Mouse (Mus musculus) lung, embryonic 15.5 days (tissue): ENCODE results near the gene Ireb2. TPM values are rescaled to one million over a fixed set of nuclear protein-coding genes. Genes with fewer than 3 reads are reported as not detected.
"Not testable (repeated sequence)": the region's sequence is repeated elsewhere in the genome, so short reads cannot be mapped to it uniquely, and the experiment has no call there.

ENCODE experiments used
- ATAC-seq: fragments of 200-750 bp; cut with Nextera tagmentation; 2 replicates; pipeline ENCODE4 v1.8.0; 2017; ENCODE audit warnings: moderate number of reproducible peaks, borderline replicate concordance; ENCODE audit not compliant: low FRiP score, low TSS enrichment; ENCODE audit errors: extremely low read depth
- H3K27ac ChIP-seq: fragments of 300-500 bp; sonication (generic); 2 replicates; pipeline ENCODE4 v1.5.1; 2015; ENCODE audit warnings: moderate library complexity, mild to moderate bottlenecking, inconsistent platforms
- H3K27me3 ChIP-seq: fragments of 300-500 bp; sonication (generic); 2 replicates; pipeline ENCODE4 v1.6.1; 2015; ENCODE audit warnings: inconsistent platforms
- H3K36me3 ChIP-seq: fragments of 300-500 bp; sonication (generic); 2 replicates; pipeline ENCODE4 v1.6.1; 2015; ENCODE audit warnings: inconsistent platforms
- H3K4me1 ChIP-seq: fragments of 300-500 bp; sonication (generic); 2 replicates; pipeline ENCODE4 v1.6.1; 2015; ENCODE audit warnings: inconsistent platforms
- H3K4me2 ChIP-seq: fragments of 300-500 bp; sonication (generic); 2 replicates; pipeline ENCODE4 v1.6.1; 2015; ENCODE audit warnings: inconsistent platforms, mild to moderate bottlenecking, moderate library complexity
- H3K4me3 ChIP-seq: fragments of 300-500 bp; sonication (generic); 2 replicates; pipeline ENCODE4 v1.5.1; 2015; ENCODE audit warnings: mild to moderate bottlenecking, inconsistent platforms
- H3K9ac ChIP-seq: fragments of 300-500 bp; sonication (generic); 2 replicates; pipeline ENCODE4 v1.6.1; 2015; ENCODE audit warnings: inconsistent platforms
- H3K9me3 ChIP-seq: fragments of 300-500 bp; sonication (generic); 2 replicates; pipeline ENCODE4 v1.6.1; 2016; ENCODE audit warnings: inconsistent platforms
- WGBS: fragments of 180-500 bp; shearing (Covaris S2); methylation state at CpG from one replicate; pipeline ENCODE4 v1.1.7; 2015; 5-methylcytosine and 5-hydroxymethylcytosine counted together
- polyA plus RNA-seq: library from polyadenylated mRNA; unstranded; fragments of >200 nt; fragmentation: Nextera tagmentation; extraction: Ambion mirVana; gene quantifications from 2 replicates; pipeline ENCODE4 v1.2.1, GENCODE M21; 2015

The Ireb2 gene
- polyA plus RNA-seq, 1 experiment from 2014 or later, result 29.7 TPM

DNA sequence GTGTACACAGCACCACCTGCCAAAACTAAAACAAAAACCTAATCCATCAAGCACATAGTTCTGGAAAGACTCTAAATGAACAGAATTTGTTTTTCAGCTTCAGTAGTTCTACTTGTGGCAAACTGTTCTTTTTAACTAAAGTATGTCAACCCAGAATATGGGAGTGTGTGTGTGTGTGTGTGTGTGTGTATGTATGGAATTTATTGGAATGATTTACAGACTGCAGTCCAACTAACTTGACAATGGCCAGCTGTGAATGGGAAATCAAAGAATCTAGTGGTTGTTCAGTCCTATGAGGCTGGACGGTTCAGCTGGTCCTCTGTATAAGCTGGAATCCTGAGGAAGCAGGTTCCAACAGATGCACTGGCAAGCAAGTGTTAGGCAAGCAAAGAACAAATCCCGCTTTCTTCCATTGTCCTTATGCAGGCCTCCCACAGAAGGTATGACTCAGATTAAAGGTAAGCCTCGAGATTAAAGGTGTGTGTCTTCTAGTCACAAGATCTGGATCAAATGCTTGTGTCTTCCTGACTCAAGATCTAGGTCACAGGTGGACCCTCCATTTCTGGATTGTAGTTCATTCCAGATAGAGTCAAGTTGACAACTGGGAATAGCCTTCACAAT is 18.9 kb upstream of the Ireb2 start:
- no peak for ATAC-seq
- Histone ChIP-seq H3K9me3 (no peaks in the 10 kb centered on the region), H3K27ac (no peak overlapping the region), H3K27me3 (no peaks in the 10 kb centered on the region), H3K9ac (no peak overlapping the region), H3K4me2 (no peak overlapping the region), H3K36me3 (no peaks in the 10 kb centered on the region), H3K4me1 (no peaks in the 10 kb centered on the region), H3K4me3 (no peak overlapping the region)
- WGBS, result 64% methylated on average over 3 of the region's 3 CpGs

DNA sequence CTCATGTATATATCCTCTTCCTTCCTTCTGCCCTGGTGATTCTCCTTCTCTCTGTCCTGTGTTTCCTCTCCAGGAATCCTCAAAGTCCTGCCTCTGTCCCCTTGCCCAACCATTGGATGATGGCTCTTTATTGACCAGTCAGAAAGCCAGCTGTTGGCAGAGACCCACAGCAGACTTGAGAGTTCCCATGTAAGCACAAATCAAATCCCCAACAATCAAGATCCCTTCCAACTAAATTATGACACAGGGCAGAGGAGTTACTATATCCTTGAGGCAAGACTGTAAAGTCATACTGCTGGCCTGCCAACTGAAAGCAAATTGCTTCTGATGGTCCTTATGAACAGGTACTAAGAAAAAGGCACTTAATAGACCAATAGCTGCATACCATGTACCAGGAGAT is 15.4 kb upstream of the Ireb2 start:
- H3K4me1 ChIP-seq, result no peaks in the 10 kb centered on the region
- H3K4me3 ChIP-seq, result no peak overlapping the region
- no peak overlapping the region for H3K27ac ChIP-seq
- no peaks in the 10 kb centered on the region for H3K9me3 ChIP-seq
- ATAC-seq, result no peak
- no peak overlapping the region for H3K9ac ChIP-seq
- no peaks in the 10 kb centered on the region for H3K36me3 ChIP-seq
- H3K27me3 ChIP-seq, result no peaks in the 10 kb centered on the region
- H3K4me2 ChIP-seq, result no peak overlapping the region

DNA sequence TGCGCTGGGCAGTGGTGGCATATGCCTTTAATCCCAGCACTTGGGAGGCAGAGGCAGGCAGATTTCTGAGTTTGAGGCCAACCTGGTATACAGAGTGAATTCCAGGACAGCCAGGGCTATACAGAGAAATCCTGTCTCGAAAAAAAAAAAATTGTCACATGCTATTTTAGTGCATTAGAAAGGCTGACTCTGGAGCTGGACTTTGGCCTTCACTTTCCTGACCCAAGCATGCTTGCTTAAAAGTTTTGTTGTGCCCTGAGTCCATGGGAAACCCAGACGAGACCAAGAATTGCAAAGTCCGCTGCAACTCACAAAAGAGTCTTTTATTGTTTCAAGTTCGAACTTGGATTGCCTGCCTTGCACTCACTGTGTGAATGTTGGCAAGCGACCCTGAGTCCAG is 10.6 kb upstream of the Ireb2 start:
- H3K4me3 ChIP-seq, H3K4me2 ChIP-seq, H3K36me3 ChIP-seq, H3K27me3 ChIP-seq, H3K9ac ChIP-seq, ATAC-seq, H3K9me3 ChIP-seq, H3K4me1 ChIP-seq, H3K27ac ChIP-seq: not testable (repeated sequence)
- 81% methylated on average over 6 of the region's 6 CpGs for WGBS

DNA sequence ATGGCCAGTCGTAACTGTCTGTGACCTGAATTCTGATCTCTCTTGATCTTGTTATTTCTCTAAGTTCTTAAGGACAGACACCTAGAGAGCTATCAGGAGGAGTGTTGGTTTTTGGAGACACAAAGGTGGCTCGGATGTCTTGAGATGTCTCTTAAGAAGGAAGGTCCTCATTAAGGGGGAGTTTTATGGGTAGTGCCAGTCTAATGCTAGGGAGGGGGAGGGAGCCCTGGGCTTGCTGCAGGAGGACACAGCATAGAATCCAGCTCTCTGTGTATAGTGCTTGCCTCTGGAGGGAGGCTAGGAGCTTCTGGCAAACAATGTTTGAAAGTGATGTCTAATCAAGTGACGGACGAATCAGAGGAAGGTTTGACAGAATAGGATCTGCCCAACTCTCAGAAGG is 10.0 kb upstream of the Ireb2 start:
- 54% methylated on average over 4 of the region's 4 CpGs for WGBS
- Histone ChIP-seq H3K4me2 (no peak overlapping the region), H3K9ac (no peak overlapping the region), H3K4me3 (no peak overlapping the region), H3K36me3 (no peaks in the 10 kb centered on the region), H3K4me1 (no peaks in the 10 kb centered on the region), H3K9me3 (no peaks in the 10 kb centered on the region), H3K27me3 (no peaks in the 10 kb centered on the region), H3K27ac (no peak overlapping the region)
- no peak for ATAC-seq

DNA sequence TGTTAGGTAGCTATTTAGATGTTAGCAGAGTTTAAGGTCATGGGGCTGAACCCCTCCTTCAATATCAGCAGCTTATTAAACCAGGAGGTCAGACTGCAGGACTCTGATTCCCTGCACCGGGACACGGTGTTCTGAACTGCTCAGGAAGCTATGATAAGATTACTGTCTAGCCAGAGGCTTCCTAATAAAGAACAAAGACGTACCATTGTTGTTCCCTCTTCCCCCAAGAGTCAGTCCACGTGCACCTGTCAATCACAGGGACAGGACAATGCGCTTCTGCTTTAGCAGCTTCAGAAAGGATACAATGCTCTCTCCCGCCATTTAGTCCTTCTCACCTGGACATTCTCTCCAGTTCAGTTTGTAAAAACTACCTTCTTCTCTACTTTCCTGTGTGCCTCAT is 8.0 kb upstream of the Ireb2 start:
- Histone ChIP-seq H3K36me3 (no peaks in the 10 kb centered on the region), H3K9ac (no peak overlapping the region), H3K27ac (no peak overlapping the region), H3K4me1 (no peaks in the 10 kb centered on the region), H3K4me2 (no peak overlapping the region), H3K4me3 (no peak overlapping the region), H3K27me3 (no peaks in the 10 kb centered on the region), H3K9me3 (no peaks in the 10 kb centered on the region)
- WGBS, result 37% methylated on average over 6 of the region's 6 CpGs
- no peak for ATAC-seq

DNA sequence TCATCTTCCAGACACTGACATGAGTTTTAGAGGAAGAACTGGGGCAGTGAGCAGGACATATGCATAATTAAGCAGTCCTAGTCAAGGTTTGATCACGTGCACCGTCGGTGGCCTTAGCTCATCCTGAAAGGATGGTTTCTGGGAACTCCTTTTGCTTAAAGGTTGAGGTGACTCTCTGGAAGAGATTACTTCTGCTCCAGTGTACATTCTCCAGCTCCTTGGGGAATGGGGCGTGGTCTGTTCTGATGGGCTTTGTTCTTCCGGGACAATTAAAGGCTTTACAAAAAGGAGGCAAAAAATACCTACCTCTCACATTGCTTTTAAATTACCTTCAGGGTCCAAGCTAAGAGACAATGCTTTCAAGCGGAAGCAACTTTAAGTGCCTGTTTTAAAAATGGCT is 7.5 kb upstream of the Ireb2 start:
- H3K4me2 ChIP-seq, result no peak overlapping the region
- no peak overlapping the region for H3K27ac ChIP-seq
- no peak for ATAC-seq
- no peak overlapping the region for H3K9ac ChIP-seq
- H3K9me3 ChIP-seq, result no peaks in the 10 kb centered on the region
- no peaks in the 10 kb centered on the region for H3K4me1 ChIP-seq
- no peaks in the 10 kb centered on the region for H3K36me3 ChIP-seq
- no peak overlapping the region for H3K4me3 ChIP-seq
- WGBS, result 79% methylated on average over 6 of the region's 6 CpGs
- H3K27me3 ChIP-seq, result no peaks in the 10 kb centered on the region

DNA sequence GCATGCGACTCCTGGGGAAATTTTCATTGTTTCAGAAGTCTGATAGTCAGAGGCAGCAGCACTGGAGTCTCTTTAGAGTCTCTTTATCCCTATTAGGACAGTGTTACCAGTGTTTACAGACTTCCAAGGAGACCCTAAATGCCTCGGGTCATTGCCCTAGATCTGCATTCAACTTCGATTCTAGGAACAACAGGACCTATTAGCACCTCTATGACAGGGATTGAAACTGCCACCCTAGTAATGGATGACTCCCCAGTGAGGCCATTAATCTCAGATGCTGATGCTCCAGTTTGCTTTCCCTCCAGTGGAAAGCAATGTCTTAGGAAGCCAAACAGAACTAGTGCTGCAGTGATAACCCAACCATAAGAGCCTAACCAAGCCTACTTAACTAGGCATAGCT is 6.1 kb upstream of the Ireb2 start:
- H3K27me3 ChIP-seq, result no peaks in the 10 kb centered on the region
- H3K9ac ChIP-seq, result no peak overlapping the region
- no peak overlapping the region for H3K27ac ChIP-seq
- H3K4me2 ChIP-seq, result no peak overlapping the region
- no peak for ATAC-seq
- H3K4me3 ChIP-seq, result no peak overlapping the region
- H3K4me1 ChIP-seq, result 0 out of 2 replicates have a peak, but pooled peaks cover under 1% of the 10 kb centered on the region
- 19% methylated on average over 3 of the region's 3 CpGs for WGBS
- H3K36me3 ChIP-seq, result no peaks in the 10 kb centered on the region
- no peaks in the 10 kb centered on the region for H3K9me3 ChIP-seq

DNA sequence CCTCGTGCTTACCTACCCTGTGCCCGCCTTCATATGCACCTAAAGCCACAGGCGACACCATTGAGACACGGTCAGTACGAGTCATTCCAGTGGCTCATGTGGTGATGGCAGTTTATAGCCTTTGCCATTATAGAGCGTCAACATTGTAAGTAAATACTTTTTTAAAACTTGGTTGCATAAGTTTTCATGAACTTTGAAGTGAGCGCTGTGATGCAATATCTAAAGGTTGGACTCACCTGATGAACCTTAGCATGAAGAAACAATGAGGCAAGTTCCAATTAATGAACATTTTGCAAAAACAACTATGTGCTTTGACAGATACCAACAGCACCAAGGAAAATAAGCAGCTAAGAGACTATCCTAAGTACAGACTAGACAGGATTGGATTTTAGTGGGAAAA is 3.1 kb upstream of the Ireb2 start:
- H3K9ac ChIP-seq, result no peak overlapping the region
- no peak overlapping the region for H3K4me3 ChIP-seq
- 87% methylated on average over 7 of the region's 7 CpGs for WGBS
- no peak for ATAC-seq
- H3K27ac ChIP-seq, result no peak overlapping the region
- peaks cover 17% of the 10 kb centered on the region; the same call in 1 of the 2 replicates for H3K4me1 ChIP-seq
- H3K4me2 ChIP-seq, result no peak overlapping the region
- no peaks in the 10 kb centered on the region for H3K27me3 ChIP-seq
- peaks cover 4% of the 10 kb centered on the region; the same call in 1 of the 2 replicates for H3K36me3 ChIP-seq
- H3K9me3 ChIP-seq, result no peaks in the 10 kb centered on the region

DNA sequence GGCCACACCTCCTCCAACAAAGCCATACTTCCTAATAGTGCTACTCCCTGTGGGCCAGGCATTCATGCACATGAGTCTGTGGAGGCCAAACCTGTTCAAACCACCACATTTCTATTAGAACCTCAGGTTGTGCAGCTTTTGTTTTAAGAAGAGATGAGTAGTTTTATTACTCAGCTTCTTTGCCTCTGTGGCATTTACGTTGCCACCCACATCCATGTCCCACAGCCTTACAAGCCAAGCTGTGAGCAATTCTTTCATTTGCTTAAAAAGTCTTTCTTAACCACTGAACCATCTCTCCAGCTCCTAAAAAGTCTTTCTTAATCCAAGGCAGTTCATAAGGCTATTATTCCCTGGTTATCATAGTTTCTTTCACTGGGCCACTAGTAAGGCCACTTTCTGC is 15.2 kb downstream of the Ireb2 start:
- H3K36me3 ChIP-seq, result peaks cover 34% of the 10 kb centered on the region
- ATAC-seq, result no peak

DNA sequence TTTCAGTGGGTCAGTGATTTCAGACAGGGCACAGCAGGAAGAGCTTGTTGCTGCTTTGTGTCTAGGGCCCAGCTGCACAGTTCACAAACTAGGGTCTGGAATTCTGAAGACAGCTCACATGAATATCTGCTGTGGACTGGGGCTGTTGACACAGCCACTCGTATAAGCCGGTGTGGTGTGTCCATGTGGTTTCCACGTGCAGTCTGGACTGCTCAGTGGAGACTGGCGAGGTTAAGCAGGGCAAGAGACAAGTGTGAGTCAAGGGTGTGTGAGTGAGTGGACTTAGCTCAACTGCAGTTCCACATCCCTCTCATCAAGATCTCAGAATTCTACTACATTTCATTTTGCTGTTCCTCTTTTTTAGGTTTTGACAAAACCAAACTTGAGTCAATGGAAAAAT is 28.5 kb downstream of the Ireb2 start:
- H3K9me3 ChIP-seq, result no peaks in the 10 kb centered on the region
- H3K4me1 ChIP-seq, result no peaks in the 10 kb centered on the region
- H3K4me2 ChIP-seq, result no peak overlapping the region
- 74% methylated on average over 4 of the region's 4 CpGs for WGBS
- no peak overlapping the region for H3K27ac ChIP-seq
- no peak overlapping the region for H3K4me3 ChIP-seq
- H3K36me3 ChIP-seq, result peaks cover 57% of the 10 kb centered on the region
- no peak for ATAC-seq
- H3K9ac ChIP-seq, result no peak overlapping the region
- H3K27me3 ChIP-seq, result no peaks in the 10 kb centered on the region

More for the DNA sequence above, 15.2 kb downstream of the Ireb2 start:
- Histone ChIP-seq H3K4me2 (no peak overlapping the region), H3K9me3 (no peaks in the 10 kb centered on the region), H3K27ac (no peak overlapping the region), H3K4me1 (no peaks in the 10 kb centered on the region), H3K9ac (no peak overlapping the region), H3K4me3 (no peak overlapping the region), H3K27me3 (no peaks in the 10 kb centered on the region)
- WGBS, result 93% methylated on average over 1 of the region's 1 CpGs

DNA sequence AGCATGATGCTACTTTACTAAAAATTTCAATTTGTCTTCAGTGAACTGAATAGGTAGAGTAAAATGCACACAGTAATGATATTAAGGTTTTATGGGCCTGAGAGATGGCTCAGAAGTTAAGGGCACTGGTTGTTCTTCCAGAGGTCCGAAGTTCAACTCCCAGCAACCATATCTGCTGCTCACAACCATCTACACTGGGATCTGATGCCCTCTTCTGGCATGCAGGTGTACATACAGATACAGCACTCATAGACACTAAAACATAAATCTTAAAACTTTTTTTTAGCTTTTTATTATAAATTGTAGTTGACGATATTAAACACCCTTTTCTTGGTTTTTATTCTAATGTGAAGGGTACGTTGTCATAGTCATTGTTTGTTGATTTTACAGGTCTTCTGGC is 33.5 kb downstream of the Ireb2 start:
- no peaks in the 10 kb centered on the region for H3K27me3 ChIP-seq
- no peak overlapping the region for H3K9ac ChIP-seq
- no peak overlapping the region for H3K4me2 ChIP-seq
- WGBS, result 82% methylated on average over 3 of the region's 3 CpGs
- H3K4me3 ChIP-seq, result no peak overlapping the region
- no peaks in the 10 kb centered on the region for H3K4me1 ChIP-seq
- no peak for ATAC-seq
- no peak overlapping the region for H3K27ac ChIP-seq
- H3K9me3 ChIP-seq, result no peaks in the 10 kb centered on the region
- peaks cover 64% of the 10 kb centered on the region for H3K36me3 ChIP-seq

DNA sequence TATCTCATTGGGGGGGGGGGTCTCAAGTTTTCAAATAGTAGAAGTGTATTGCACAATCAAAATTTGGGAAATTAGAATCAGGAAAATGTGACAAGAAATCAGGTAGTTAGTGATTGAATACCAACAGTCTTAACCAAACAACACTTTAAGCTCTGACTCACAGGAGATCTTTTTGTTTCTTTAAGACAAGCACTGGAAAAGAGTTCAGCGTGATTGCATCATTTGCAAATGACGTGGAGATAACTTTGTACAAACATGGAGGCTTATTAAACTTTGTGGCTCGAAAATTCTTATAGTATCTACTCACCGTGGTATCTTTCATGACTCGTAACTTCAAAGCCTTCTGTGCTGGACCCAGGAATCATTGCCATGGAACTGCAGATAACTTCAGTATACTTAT is 45.9 kb downstream of the Ireb2 start:
- H3K27me3 ChIP-seq, result no peaks in the 10 kb centered on the region
- no peak overlapping the region for H3K27ac ChIP-seq
- H3K36me3 ChIP-seq, result peaks cover 47% of the 10 kb centered on the region
- H3K9me3 ChIP-seq, result no peaks in the 10 kb centered on the region
- ATAC-seq, result no peak
- no peak overlapping the region for H3K4me3 ChIP-seq
- H3K4me2 ChIP-seq, result no peak overlapping the region
- H3K9ac ChIP-seq, result no peak overlapping the region
- no peaks in the 10 kb centered on the region for H3K4me1 ChIP-seq
- 66% methylated on average over 5 of the region's 5 CpGs for WGBS

DNA sequence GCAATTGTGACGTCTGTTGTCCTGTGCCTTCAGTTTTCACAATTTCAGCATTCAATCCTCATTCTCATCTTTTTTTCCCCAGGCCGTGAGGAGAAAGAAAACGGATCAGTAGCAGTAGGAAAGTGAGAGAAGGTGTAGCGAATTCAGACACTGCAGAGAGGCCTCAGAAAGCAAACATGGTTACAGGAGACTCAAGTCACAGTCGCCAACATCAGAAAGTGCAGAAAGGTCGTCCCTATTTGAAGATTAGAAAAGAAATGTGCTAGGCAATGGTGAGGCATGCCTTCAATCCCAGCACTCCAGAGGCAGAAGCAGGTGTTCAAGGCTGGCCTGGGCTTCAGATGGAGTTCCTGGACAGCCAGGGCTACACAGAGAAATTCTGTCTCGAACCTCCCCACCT is 52.0 kb downstream of the Ireb2 start:
- Histone ChIP-seq H3K36me3 (peaks cover 8% of the 10 kb centered on the region; the same call in 1 of the 2 replicates), H3K4me3 (no peak overlapping the region), H3K27me3 (no peaks in the 10 kb centered on the region), H3K9ac (no peak overlapping the region), H3K4me1 (peaks cover 12% of the 10 kb centered on the region; the same call in 1 of the 2 replicates), H3K4me2 (no peak overlapping the region), H3K27ac (no peak overlapping the region), H3K9me3 (no peaks in the 10 kb centered on the region)
- 58% methylated on average over 7 of the region's 7 CpGs for WGBS
- ATAC-seq, result no peak
